Mouse (Mus musculus): ENCODE results near the gene Als2. TPM values are rescaled to one million over a fixed set of nuclear protein-coding genes. Genes with fewer than 3 reads are reported as not detected.
A peak's percentile ranks its signal among the peaks of the same experiment; 100 is the strongest.

Gene Als2
- polyA plus RNA-seq (2016; fragmentation: Nextera tagmentation; extraction: Ambion mirVana), result 9.6 and 10.3 TPM in 2 replicates

DNA sequence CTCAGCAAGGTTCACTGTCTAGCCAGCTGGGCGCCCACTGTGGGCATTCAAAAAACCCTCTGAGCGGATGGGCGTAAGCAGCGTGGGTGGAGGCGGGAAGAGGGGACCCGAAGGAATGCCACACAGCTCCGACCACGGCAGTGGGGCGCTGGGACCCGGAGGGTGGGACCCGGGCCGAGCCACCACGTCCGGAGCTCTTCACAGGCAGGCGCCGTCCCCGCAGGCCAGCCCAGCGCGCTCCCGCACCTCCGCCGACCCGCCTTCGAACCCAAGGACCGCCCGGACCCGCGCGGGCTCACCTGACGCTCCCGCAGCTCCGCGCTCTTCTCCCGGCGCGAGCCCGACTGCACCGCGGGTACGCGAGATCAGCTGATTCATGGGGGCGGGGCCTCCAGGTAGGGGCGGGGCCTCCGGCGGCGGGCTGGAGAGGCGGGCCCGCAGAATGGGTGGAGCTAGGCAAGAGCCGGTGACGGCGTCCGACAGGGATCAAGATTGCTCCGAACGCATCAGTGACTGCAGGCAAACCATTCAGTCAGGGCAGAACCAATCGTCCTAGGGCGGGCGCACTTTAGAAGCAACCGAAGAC, at the start of gene Als2:
Gene Als2, minus strand, starts transcription at position 376 of the 586 bp plus-strand sequence.
- peak within 1 kb of the TSS; percentile 80 for H3K27ac ChIP-seq
- ATAC-seq, result peak; percentile 93
- no peaks in the 10 kb centered on the region for H3K9me3 ChIP-seq (replicated peaks)
- no peaks in the 10 kb centered on the region for H3K27me3 ChIP-seq (replicated peaks)
- H3K9ac ChIP-seq, result peak within 1 kb of the TSS; percentile 83
- H3K4me1 ChIP-seq, result peaks cover 24% of the 10 kb centered on the region
- H3K4me3 ChIP-seq, result peak within 1 kb of the TSS; percentile 79
- under 1% methylated on average over 58 of the region's 58 CpGs for WGBS (ENCODE audit: insufficient replicate concordance)
- peak within 1 kb of the TSS; percentile 89 for H3K4me2 ChIP-seq
- H3K36me3 ChIP-seq, result no peaks in the 10 kb centered on the region

GRCm38 (mm10) chr1:59286316-59286850, 49.4 kb upstream of the Als2 start:
- Histone ChIP-seq H3K4me2 (no peak overlapping the region), H3K9me3 (replicated peaks) (no peaks in the 10 kb centered on the region), H3K9ac (no peak overlapping the region), H3K27me3 (replicated peaks) (no peaks in the 10 kb centered on the region), H3K36me3 (no peaks in the 10 kb centered on the region), H3K27ac (no peak overlapping the region), H3K4me3 (no peak overlapping the region), H3K4me1 (no peaks in the 10 kb centered on the region)
- no peak for ATAC-seq
- 58% methylated on average over 13 of the region's 13 CpGs for WGBS (ENCODE audit: insufficient replicate concordance)

- H3K27me3 ChIP-seq (replicated peaks), result no peaks in the 10 kb centered on the region
- no peak overlapping the region for H3K27ac ChIP-seq
- no peak for ATAC-seq
- H3K9ac ChIP-seq, result no peak overlapping the region
- H3K4me2 ChIP-seq, result no peak overlapping the region
- no peaks in the 10 kb centered on the region for H3K9me3 ChIP-seq (replicated peaks)
- whole genome bisulfite sequencing (ENCODE audit: insufficient replicate concordance), result 66% methylated on average over 5 of the region's 5 CpGs
- H3K4me1 ChIP-seq, result no peaks in the 10 kb centered on the region
- no peak overlapping the region for H3K4me3 ChIP-seq
- H3K36me3 ChIP-seq, result no peaks in the 10 kb centered on the region
Measured at GRCm38 (mm10) chr1:59285880-59286279, 48.8 kb upstream of the Als2 start.

DNA sequence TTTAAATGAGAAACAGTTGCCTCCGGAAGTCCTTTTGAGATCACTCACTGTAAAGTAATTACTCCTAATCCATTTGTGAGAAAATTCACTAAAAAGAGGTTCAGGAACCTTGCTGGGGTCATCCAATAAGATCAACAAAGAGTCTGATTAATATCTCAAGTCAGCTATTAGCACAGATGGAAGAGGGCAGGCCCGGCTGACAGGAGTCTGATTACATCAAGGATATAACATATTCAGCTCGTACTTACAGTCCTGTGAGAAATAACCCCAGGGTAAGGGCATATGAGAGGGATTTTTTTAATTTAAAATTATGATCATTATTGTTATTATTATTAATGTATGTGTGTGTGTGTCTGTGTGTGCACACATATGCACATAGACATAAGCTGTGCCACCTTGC, 35.2 kb upstream of the Als2 start:
- H3K9me3 ChIP-seq (replicated peaks), result no peaks in the 10 kb centered on the region
- WGBS (ENCODE audit: insufficient replicate concordance), result 60% methylated on average over 3 of the region's 3 CpGs

DNA sequence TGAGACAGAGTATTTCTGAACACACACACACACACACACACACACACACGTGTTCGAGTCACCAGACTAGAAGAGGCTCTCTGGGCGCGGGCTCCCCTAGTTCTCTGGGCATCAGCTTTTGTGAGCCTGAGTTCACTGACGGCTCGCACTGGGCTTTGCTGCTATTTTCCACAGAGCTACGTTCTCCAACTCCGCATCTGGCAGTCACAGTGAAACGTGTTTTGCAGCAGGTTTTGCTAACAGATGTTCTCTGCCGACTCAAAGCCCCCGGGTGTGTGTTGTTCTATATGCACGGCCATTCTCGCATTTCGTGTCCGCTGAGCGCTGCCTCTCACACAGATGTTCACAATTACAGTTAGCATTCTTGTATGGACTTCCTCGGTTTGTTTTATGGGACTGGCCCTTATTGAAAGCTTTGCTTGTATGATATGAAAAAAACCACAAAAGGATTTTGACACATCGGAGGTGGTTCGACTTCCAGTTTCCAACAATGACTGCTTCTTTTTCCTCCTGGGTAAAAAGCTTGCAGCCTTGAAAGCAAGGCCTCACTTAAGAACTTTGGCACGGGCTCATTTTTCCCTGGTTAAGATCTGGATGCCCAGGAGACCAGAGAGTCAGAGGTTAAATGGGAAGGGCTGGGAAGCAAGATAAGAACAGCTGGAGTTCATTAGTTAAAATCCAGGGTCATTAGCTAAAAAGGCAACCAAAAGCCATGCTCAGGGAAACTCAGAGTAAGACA, 33.1 kb upstream of the Als2 start:
- no peak overlapping the region for H3K4me2 ChIP-seq
- no peak for ATAC-seq

More for the DNA sequence above, 35.2 kb upstream of the Als2 start:
- Histone ChIP-seq H3K4me1 (peaks cover 6% of the 10 kb centered on the region; the same call in 1 of the 2 replicates), H3K9ac (no peak overlapping the region), H3K4me2 (no peak overlapping the region), H3K27me3 (replicated peaks) (no peaks in the 10 kb centered on the region; the same call in 1 of the 2 replicates), H3K27ac (no peak overlapping the region), H3K36me3 (no peaks in the 10 kb centered on the region), H3K4me3 (no peak overlapping the region)
- no peak for ATAC-seq

DNA sequence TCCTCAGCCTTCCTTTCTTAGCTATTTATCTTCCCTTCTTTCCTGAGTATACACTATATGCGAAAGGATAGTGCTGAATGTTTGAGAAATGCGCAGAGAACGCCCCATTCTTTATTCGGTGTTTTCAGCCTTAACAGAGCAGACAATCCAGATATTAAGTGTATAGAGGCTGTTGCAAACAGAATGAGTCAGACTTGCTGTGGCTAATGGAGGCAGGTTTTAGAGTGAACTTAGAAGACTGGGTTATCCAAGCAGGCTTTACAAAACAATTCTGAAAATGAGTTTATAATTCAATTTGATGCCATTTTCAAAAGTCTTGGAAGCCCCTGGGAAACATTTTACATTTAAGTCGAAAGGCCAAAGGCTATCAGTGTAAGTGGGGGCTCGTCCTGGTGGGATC, 32.4 kb upstream of the Als2 start:
- 85% methylated on average over 6 of the region's 6 CpGs for WGBS (ENCODE audit: insufficient replicate concordance)

More for the DNA sequence above, 33.1 kb upstream of the Als2 start:
- Histone ChIP-seq H3K27me3 (replicated peaks) (no peaks in the 10 kb centered on the region; the same call in 1 of the 2 replicates), H3K27ac (no peak overlapping the region), H3K36me3 (no peaks in the 10 kb centered on the region), H3K9ac (no peak overlapping the region), H3K4me1 (peaks cover 6% of the 10 kb centered on the region; the same call in 1 of the 2 replicates), H3K4me3 (no peak overlapping the region), H3K9me3 (replicated peaks) (no peaks in the 10 kb centered on the region)
- WGBS (ENCODE audit: insufficient replicate concordance), result 72% methylated on average over 20 of the region's 20 CpGs

GRCm38 (mm10) chr1:59268931-59269330, 31.9 kb upstream of the Als2 start:
- Histone ChIP-seq H3K36me3 (no peaks in the 10 kb centered on the region), H3K9ac (no peak overlapping the region), H3K4me3 (no peak overlapping the region), H3K4me2 (no peak overlapping the region), H3K9me3 (replicated peaks) (no peaks in the 10 kb centered on the region), H3K27me3 (replicated peaks) (no peaks in the 10 kb centered on the region), H3K27ac (no peak overlapping the region), H3K4me1 (peaks cover 6% of the 10 kb centered on the region; the same call in 1 of the 2 replicates)
- 30% methylated on average over 8 of the region's 8 CpGs for WGBS (ENCODE audit: insufficient replicate concordance)
- ATAC-seq, result no peak

More for the DNA sequence above, 32.4 kb upstream of the Als2 start:
- no peaks in the 10 kb centered on the region for H3K36me3 ChIP-seq
- no peak for ATAC-seq
- no peak overlapping the region for H3K27ac ChIP-seq
- H3K4me1 ChIP-seq, result peaks cover 6% of the 10 kb centered on the region; the same call in 1 of the 2 replicates
- H3K4me2 ChIP-seq, result no peak overlapping the region
- H3K9me3 ChIP-seq (replicated peaks), result no peaks in the 10 kb centered on the region
- no peaks in the 10 kb centered on the region for H3K27me3 ChIP-seq (replicated peaks)
- no peak overlapping the region for H3K9ac ChIP-seq
- H3K4me3 ChIP-seq, result no peak overlapping the region

DNA sequence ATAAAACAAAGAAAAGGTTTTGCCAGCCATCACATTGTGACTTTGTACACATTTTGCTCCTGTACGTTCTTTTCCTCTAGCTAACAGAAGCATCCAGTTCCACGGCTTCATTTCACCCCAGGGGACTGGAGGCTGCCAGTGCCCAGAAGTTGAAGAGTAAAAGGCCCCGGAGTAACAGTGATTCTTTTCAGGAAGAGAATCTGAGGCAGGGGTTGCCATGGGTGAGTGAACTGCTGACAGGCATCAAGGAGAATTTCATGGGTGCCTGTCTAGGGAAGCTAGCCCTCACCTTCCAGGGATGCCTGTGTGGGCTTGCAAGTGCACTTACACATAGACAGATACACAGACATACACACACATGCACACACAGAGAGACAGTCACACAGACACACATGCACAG, 20.7 kb upstream of the Als2 start:
- no peak overlapping the region for H3K9ac ChIP-seq
- H3K4me1 ChIP-seq, result 0 out of 2 replicates have a peak, but pooled peaks cover 9% of the 10 kb centered on the region
- H3K27ac ChIP-seq, result no peak overlapping the region
- no peak overlapping the region for H3K4me2 ChIP-seq
- H3K9me3 ChIP-seq (replicated peaks), result no peaks in the 10 kb centered on the region
- no peak overlapping the region for H3K4me3 ChIP-seq
- H3K27me3 ChIP-seq (replicated peaks), result peaks cover 30% of the 10 kb centered on the region
- 62% methylated on average over 3 of the region's 3 CpGs for WGBS (ENCODE audit: insufficient replicate concordance)
- no peak for ATAC-seq
- H3K36me3 ChIP-seq, result no peaks in the 10 kb centered on the region

DNA sequence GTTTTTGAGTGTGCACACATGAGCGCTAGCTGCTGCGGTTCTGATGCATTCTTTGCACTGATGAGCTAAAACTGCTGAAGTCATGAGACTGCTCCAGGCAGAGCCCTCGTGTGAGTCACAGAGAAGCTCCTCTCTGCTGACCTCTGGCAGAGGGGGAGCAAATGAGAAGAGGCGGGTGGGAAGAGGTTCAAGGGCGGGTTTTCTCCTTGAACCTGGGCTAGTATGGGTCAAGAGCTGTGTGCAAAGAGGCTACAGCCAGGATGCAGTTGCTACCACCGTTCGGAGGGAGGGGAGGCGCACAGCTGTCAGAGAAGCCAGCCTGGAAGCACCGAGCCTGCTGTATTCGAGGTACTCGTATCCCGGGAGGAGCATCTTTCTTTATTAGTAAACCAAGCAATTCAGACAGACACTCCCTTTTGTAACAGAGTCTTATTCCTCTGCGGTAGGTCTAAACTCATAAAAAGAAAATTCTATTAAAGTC, 19.8 kb upstream of the Als2 start, which contains the start of gene Cdk15:
Gene Cdk15, plus strand, starts transcription at position 156 of the 481 bp plus-strand sequence.
- Histone ChIP-seq H3K27ac (no peak within 1 kb of the TSS), H3K4me3 (no peak within 1 kb of the TSS), H3K9me3 (replicated peaks) (no peaks in the 10 kb centered on the region), H3K9ac (no peak within 1 kb of the TSS), H3K27me3 (replicated peaks) (peaks cover 30% of the 10 kb centered on the region), H3K4me2 (no peak within 1 kb of the TSS), H3K36me3 (no peaks in the 10 kb centered on the region), H3K4me1 (0 out of 2 replicates have a peak, but pooled peaks cover 9% of the 10 kb centered on the region)
- 25% methylated on average over 13 of the region's 13 CpGs for WGBS (ENCODE audit: insufficient replicate concordance)
- ATAC-seq, result no peak

- Histone ChIP-seq H3K4me1 (0 out of 2 replicates have a peak, but pooled peaks cover 9% of the 10 kb centered on the region), H3K4me3 (peak overlapping the region; percentile 11; the same call in 1 of the 2 replicates), H3K27me3 (replicated peaks) (peaks cover 30% of the 10 kb centered on the region), H3K4me2 (peak overlapping the region; percentile 50), H3K36me3 (no peaks in the 10 kb centered on the region), H3K9ac (no peak overlapping the region), H3K9me3 (replicated peaks) (no peaks in the 10 kb centered on the region), H3K27ac (no peak overlapping the region)
- WGBS (ENCODE audit: insufficient replicate concordance), result 13% methylated on average over 18 of the region's 18 CpGs
- ATAC-seq, result no peak
Measured at GRCm38 (mm10) chr1:59253301-59253909, 16.4 kb upstream of the Als2 start.

- Histone ChIP-seq H3K9me3 (replicated peaks) (no peaks in the 10 kb centered on the region), H3K4me2 (peak overlapping the region; percentile 50), H3K36me3 (no peaks in the 10 kb centered on the region), H3K9ac (no peak overlapping the region), H3K4me3 (no peak overlapping the region), H3K27me3 (replicated peaks) (peaks cover 25% of the 10 kb centered on the region), H3K27ac (no peak overlapping the region), H3K4me1 (0 out of 2 replicates have a peak, but pooled peaks cover 9% of the 10 kb centered on the region)
- no peak for ATAC-seq
- WGBS (ENCODE audit: insufficient replicate concordance), result 12% methylated on average over 4 of the region's 7 CpGs
Measured at GRCm38 (mm10) chr1:59252762-59253161, 15.7 kb upstream of the Als2 start.
